Mouse (Mus musculus): ENCODE data around the gene Adck2.
A peak's percentile ranks its signal among the peaks of the same experiment; 100 is the strongest.

The Adck2 gene

DNA sequence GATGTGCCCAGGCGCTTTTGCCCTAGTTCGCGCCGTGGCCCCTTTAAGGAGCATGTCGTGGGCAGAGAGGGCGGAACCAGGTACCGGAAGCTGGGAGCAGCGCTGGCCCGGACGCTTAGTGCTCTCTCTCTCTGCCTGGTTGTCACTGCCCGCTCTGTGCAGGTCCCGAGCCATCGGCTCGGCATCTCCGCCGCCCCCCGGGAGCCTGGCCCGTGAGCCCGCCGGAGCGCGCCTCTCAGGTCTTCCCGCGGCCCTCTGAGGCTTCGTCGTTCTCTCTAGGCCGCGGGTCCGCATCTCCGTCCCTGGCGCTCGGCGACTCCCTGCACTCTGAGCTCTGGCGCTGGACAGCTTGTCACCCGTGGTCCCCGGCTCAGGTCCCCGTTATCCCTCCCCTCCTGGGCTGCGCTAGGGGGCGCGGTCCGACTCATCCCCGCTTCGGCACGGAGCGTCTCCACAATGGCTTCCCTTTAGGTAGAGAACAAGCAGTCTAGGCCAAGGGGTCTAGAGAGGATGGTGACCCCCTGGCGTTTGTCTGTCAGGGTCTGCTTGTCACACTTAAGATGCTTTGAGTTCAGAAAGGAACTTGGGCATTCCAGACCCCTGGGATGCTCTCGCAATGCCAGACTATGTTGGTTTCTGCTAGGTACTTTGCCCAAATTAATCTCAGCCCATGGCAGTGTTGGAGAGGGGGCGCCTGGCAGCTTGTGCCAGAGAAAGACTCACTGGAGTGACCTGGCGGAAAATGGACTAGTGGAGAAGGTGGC, at the start of gene Adck2:
TSS of gene Adck2 (plus strand) at position 83 of the 764 bp plus-strand sequence.
- peak; percentile 67 to 79 for DNase-seq

DNA sequence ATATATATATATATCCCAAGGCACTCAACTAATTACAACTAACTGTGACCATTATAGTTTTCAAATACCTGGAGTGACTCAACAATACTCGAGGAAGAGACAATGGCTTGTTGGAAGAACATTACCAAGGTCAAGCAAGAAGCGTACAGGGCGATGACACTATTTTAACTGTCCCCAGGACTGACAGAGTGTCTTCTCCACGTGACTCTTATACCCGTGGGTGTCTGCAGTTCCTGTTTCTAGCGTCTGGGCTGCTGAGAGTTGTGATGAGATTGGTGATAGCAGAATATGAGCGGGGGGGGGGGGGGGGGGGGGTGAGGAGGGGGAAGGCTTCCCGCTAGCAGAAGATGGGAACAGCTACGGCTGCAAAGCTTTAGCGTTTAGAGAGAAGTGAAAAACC, 46.9 kb upstream of the Adck2 start:
- DNase-seq: no peak

DNA sequence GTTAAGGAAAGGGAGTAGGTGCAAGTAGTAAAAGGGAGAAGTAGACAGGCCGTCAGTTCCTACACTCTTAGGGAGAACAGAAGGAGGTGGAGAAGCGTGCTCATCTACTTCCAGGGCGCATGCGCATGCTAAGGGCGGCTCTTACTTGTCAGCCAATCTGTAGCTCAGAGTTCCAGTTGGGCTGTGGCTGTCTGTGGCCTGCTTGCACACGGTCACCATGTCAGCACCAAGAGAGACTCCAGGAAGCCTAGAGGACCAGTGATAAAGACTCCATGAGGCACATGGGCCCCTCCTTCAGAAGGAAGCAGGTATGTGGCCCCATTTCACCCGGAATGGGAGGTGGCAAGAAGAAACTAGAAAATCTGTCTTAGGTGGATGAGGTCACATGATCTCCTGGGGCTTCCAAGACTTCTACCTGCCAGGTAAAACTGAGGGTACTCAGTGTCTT, 46.3 kb upstream of the Adck2 start:
- DNase-seq: no peak

DNA sequence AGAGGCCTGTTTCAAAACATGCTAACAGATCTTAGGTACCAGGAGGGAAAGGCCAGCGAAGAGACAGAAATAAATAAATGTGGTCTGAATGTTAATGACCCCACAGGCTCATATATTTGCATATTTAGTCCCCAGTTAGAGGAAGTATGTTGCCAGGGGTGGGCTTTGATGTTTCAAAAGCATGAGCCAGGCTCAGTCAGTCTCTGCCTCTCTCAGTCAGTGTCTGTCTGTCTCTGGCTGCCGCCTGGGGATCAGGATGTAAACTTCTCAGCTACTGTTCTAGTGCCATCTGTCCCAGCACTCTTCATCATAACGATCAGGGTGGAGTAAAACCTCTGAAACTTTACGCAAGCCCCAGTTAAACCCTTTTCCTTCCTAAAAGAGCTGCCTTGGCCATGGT, 45.9 kb upstream of the Adck2 start:
- no peak for DNase-seq

DNA sequence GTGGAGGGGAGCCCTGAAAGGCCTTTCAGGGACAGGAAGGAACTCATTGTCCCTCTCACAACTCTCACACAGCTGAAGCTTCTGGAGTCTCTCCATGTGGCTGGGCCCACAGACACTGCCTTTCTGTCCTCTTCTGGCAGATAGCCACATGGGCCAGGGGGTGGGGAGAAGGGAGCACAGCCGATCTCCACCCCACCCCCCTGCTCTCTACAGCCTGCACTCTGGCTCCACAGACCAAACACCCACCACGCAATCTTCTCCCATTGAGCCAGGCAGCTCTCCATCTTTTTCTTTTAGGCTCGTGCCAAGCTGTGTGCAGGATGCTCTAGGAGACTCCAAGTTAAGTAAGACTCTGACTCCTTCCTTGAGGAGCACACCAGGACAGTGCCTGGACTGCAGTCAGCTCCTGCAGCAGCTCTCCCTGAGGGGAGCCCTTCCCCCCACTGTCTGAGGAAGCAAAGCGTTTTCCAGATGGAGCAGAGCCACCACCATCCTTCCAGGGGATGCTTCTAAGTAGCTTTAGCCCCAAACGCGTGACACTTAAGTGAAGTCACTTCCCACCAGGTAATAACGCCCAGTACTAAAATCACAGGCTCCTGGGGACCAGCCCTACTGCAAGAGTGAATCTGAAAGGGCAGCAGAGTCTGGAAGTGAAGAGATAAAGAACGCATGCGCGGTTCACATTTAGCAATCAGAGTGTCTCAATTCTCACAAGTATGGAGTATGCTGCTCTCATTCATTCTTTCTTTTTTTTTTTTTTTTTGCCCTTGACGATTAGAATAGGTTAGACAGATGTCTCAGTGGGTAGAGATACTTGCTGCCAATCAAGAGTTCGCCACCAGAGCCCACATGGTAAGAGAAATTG, 44.8 kb upstream of the Adck2 start:
- DNase-seq: peak in 1 of 2 experiments; percentile 14

DNA sequence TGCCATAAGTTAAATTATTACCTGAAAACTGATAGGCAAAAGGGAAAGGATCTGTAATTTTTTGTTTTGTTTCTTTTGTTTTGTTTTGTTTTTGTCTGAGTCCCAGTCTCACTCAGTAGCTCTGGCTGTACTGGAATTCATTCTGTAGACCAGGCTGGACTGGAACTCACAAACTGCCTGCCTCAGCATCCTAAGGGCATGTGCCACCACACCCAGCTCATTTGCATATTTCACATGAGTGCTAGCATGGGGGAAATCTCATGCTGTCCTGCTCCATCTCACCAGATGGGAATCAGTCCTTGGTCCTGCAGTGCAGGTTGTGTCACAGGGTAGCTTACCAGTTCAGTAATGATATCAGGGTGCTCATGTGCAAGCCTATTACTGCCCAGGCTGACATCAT, 38.7 kb upstream of the Adck2 start:
- no peak for DNase-seq

DNA sequence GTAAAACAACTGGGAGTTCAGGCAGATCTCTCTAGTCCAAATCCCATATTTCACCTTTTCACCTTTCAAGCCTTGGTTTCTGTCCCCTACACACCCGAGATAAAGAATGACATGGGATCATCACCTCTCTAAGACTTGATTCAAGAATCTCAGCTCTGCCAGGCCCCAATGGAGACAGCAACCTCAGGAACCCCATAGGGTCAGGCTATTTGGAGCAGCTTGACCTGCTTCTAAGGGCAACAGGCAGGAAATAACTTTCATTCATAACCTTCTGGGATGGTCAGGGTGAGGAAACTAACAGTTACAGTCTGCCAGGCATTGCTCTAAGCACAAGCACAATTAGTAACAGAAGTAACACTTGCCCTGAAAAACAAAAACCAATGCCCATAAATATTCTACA, 37.1 kb upstream of the Adck2 start:
- DNase-seq: no peak

DNA sequence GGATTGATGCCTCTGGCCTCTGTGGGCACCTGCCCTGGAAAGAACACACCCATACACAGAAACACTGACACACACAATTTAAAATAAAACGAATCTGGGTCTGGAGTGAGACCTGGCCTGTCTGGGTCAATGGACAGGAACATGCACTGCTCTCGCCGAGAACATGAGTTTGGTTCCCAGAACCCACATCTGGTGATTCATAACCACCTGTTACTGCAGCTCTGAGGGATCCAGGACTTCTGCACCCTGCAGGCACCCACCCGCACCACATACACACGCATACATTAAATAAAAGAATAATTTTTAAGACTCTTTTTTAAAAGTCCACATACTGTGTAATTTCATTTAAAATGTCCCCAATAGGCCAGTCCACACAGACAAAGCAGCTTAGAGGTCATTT, 36.4 kb upstream of the Adck2 start:
- DNase-seq: no peak

DNA sequence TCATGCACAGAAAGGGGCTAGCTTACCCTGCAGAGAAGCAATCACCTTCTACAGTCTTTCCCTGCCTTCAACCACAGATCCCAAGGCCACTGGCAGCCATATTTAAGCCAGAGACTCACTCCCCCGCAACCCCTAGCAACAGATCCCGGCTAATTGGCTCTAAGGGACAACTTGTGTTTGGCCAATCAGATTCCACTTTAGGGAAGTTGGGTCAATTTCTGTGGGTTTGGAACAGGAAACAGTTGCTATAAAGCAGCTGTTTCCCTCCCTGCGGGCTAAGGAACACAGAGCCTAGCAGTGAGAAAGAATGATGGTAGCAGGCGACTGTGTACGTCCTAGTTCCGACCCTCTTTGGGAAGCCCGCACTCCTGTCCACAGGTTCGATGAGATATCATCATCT, 35.4 kb upstream of the Adck2 start:
- no peak for DNase-seq

DNA sequence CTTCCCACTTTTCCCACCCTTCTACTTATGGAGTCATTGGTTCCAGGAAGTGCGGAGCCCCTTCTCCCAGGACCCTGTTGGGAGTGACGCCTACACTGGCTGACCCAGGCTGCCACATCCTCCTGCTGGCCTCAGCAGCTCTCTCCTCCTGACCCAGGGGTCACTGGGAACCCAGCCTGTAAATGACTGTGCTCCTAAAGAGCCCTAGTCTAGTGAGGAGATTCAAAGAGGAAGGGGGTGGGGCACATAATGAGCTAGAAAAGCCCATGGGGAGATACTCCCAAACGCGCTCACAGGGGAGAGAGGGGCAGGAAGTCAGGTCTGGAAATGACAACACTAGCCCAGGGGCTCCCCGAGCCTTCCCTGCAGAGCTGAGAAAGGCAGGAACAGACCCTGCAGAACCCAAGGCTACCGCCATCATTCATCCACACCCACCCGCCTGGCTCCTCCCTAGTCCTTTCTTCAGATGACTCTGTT, 34.0 kb upstream of the Adck2 start:
- peak; percentile 36 to 70 for DNase-seq

DNA sequence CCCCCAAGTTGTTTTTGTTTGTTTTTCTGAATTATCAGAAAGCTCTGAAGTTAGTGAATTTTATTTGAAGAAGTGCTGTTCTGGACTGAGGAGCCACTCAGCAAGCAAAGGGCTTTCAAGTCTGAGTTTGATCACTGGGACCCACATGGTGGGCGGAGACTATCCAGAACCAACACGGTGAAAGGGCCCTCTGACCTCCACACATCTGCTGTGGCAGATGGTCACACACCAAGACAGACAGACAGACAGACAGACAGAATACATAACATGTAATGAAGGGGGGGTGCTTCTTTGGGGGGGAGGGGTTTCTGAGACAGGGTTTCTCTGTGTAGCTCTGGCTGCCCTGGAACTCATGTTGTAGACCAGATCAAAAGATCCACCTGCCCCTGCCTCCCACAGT, 33.1 kb upstream of the Adck2 start:
- DNase-seq: no peak

DNA sequence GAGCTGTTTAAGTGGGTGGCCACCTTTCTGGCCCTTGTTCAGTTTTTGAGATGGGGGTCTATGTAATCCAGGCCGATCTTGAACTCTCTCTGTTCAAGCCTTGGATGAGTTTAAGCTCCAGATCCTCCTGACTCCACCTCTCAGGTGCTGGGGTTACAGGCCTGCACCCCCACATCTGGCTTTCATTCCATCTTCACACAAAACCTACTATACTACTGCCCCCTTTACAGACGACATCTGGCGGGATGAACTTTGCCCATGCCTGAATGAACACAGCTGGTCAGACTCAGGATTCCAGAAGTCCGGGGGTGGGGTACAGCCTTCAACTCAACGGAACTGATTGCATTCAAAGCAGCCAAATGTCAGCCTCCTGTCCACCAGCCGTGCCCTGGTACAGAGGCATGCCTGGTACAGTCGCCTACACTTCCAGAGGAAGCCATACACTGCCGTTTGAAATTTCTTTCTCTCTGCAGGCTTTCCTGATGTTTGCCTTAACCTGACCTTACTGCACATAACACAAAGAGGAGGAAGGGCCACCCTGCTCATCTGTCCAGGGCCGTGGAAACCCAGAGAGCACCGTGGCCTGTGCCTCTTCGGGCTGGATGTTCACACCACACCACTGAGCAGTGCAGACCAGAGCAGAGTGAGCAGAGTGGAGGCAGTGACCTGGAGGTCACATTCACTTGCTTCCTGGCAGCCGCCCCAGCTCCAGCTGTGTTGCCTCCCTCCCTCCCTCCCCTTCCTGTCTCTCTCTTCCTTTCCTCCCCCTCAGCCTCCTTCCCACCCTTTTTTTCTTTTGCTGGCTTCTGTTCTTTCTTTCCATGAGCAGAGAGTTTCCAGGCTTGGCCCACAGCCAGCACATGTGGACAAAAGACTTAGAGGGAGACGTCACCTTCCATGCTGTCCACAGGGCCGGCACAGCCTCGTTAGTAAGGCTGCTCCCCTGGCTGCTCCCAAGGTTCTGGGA, 30.8 kb upstream of the Adck2 start:
- peak; percentile 48 to 62 for DNase-seq

DNA sequence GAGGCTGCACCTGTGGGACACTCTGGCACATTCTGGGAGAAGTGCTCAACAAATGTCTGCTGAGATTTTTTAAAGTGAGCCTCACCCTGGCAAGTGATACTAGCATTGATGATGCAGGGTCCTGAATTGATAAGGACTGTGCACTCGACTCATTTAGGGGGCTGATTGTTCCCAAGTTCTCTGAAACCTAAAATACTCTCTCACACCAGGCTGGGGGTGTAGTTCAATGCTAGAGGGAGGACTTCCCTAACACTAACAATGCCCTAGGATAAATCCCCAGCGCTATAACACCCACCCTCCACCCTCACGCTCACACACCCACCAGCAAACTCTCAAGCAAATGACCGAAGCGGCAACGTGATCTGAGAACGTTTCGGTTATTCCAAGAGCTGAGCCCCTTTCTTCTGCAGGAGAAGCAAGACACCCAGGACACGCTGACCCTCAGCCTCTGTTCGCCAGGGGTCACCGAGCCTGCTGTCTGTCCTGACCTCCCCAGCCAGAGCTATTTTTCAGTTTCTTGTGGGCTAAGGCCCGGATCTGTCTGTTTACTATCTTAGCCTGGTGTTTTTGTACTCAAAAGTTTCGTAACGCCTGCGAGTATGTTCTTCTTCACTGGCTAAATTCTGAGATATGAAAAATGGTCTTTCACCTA, 29.8 kb upstream of the Adck2 start:
- no peak for DNase-seq

DNA sequence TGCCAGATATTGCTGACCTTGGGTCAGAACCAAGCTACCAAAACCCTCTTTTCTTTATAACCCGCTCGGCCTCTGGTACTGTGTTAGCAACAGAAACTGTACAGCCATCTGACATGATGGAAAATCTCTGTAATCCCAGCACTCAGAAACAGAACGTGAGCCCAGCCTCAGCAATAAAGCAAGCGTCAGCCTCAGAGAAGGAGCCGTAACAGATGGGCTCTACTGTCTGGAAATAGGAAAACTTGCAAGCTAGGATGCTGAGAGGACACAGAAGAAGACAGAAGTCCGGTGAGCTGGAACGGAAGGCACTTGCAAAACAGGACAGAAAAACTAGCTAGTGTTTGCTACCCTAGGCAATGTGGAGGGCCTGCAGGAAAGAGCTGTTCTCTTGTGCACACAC, 28.2 kb upstream of the Adck2 start:
- no peak for DNase-seq

DNA sequence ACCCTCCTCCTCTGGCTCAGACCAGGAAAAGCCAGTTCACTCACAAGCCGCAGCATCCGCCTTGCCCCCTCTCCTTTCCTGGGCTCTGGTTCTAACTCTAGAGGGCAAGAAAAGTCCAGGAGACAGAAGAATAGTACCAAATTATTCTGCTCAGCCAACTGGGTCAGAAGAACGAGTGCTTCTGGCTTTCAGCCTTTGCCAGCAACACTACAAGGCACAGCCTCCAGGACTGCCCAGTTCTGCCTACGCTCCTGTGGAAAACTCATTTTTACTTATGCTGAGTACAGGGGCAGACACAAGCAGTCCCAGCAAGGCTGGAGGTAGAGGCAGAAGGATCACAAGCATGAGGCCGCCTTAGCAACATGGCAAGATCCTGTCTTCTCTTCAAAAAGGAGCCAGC, 25.6 kb upstream of the Adck2 start:
- DNase-seq: no peak

DNA sequence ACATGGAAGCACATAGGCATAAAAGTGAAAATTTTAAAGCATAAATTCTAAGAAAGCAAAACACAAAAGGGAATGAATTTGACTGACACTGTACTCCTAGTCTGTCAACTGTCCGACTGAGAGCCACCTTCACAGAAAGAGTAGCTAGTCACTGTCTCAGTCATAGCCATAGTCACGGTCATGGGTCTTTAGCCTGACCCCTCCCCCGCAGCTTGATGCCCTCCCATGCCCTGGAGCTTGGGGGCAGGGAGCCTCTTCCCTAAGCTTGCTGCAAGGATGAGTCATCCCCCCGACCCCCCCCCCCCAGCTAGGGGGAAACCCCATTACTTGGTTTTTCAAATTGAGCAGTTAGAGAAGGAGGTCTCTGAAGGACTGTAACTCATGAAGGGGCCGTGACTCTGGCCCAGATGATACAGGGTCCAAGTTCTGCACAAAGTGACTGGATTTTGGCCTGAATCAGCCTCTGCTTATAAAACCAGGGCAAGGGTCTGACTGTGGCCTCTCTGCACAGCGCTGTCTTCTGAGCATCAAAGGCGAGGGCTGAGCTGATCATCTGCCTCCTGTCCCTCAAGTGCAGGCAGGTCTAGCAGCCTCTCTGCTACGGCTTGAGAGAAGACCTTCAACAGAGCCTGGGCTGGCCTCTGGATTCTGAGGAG, 21.6 kb upstream of the Adck2 start:
- no peak for DNase-seq

DNA sequence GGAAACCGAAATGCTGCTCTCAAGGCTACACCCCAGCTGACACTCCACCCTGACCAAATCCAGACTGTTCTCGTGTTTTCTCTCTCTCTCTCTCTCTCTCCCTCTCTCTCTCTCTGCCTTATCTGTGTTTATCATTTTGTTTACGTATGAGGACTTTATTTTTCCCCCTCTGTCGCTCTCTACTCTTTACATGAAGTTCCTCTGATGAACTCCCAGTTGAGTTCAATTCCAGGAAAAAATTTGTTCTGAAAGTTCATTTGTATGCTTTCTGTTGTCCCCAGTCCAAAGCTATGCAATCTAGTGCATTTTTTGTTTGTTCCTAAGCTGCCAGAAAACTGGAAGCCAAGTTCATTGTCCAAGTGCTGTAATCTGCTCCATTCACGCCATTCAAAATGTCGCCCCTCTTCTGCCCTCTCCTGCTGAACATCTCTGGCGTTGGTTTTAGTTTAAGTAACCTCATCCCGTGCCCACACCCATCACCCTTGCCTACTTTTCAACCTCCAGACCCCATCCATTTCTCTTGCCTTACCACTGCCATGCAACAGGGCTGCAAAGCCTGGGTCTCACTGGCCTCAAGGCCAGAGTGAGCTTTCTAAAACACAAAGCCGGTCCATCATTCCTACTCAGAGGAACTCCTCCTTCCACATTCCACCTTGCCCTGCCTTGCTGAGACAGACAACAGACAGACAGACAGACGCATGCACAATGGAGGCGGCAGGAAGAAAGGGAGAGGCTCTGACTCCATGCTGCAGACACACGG, 18.6 kb upstream of the Adck2 start:
- DNase-seq: no peak

DNA sequence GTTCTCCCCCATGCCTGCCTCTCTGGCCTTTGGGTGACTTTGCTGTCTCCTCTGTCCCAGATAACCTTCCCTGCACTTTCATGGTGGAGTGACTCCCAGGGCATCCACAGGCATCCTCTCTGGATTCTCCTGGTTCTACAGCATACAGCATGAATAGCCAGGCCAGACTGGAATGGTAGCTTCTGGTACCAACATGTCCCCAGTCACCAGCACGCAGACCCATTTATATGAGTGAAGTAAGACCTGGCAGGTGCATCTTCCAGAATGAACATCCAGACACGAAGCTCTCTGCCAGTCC, 18.1 kb upstream of the Adck2 start:
- DNase-seq: no peak

DNA sequence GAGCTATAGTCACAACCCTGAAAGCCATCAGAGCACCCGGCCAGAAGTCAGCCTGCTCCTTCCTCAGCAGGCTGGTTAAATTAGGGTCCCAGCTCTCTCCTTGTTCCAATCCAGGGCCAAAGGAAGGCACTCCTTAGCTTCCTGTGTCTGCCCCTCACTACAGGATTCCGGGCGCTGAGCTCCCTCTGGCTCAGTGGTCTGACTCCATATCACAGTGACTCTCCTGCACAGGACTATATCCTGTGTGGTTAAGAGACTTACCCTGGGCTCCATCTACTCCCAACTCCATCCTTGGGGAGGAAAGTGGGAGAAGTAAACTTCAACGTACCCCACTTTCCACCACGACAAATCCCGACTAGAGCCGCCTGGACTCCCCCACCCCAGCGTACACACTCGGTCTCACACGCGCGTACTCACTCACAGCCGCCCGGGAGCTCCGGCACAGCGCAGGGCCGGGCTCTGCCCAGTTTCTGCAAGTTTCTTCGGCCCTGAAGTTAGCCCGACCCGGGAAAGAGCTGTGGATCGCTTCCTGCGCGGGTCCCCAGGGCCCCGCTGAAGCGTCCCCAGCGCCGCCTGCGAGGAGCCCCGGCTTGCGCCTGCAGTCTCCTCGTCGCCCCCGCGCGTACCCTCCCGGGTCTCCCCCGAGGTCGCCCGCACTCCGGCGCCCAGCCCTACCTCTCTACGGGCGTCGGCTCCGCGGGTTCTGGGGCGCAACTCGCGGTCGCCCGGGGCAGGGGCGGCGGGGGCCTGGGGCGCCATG, 16.6 kb upstream of the Adck2 start:
- DNase-seq: peak in 1 of 2 experiments; percentile 6

DNA sequence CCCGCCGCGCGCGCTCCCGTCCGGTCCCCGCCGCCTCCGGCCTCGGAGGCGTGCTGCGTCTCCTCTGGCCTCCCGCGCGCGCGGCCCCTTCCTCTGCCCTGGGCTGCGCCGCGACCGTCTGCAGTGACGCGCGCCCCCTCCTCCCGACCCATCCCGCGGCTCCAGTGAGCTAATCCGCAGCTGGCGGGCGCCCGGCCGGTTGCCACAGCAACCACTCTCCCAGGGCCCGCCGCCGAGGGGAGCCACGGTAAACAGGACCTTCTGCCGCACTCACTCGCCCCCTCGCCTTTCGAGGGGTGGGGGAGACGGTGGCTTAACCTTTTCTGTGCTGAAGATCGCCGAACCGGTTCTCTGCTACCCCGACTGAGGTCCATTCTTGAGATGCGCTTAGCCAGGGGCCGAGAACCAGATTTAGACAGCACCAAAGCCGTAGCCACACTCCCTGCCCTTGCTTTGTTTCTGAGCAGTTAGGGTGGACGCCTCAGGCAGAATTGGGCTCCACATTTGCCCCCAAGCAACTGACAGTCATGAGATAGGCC, 15.9 kb upstream of the Adck2 start, which contains the start of gene Dennd2a:
TSS of gene Dennd2a (minus strand) at position 145 of the 539 bp plus-strand sequence.
- DNase-seq: peak in 1 of 2 experiments; percentile 15
